Mouse (Mus musculus) CH12.LX (cell line): ENCODE results near the gene Scly. TPM values are rescaled to one million over a fixed set of nuclear protein-coding genes. Genes with fewer than 3 reads are reported as not detected.

Experiments used
- DNase-seq: peaks from one replicate; pipeline ENCODE4 v3.0.0-alpha.2; 2013; ENCODE audit errors: extremely low read depth
- H3K27ac ChIP-seq: 2 replicates; pipeline ENCODE4 v1.5.1; 2012; ENCODE audit warnings: low read depth, mild to moderate bottlenecking, control low read depth, moderate library complexity; ENCODE audit not compliant: insufficient read depth
- H3K27me3 ChIP-seq: replicated peaks from 2 replicates; pipeline ENCODE3; 2012; ENCODE audit warnings: inconsistent platforms
- H3K36me3 ChIP-seq, 2 experiments: replicated peaks in 1 of 2; 2 replicates each; pipeline versions ENCODE3 to v1.6.1; 2012; ENCODE audit warnings: inconsistent platforms in 1 of 2, low read length in 1 of 2, mild to moderate bottlenecking in 1 of 2, mixed read lengths in 1 of 2, moderate library complexity in 1 of 2; ENCODE audit not compliant: control insufficient read depth in 1 of 2, insufficient read depth in 1 of 2
- H3K4me1 ChIP-seq, 2 experiments: 2 replicates each; pipeline ENCODE4 v1.6.1; 2012; ENCODE audit warnings: inconsistent platforms in 1 of 2, moderate library complexity in 1 of 2; ENCODE audit not compliant: insufficient read depth in 2 of 2, control insufficient read depth in 1 of 2
- H3K4me2 ChIP-seq: 2 replicates; pipeline ENCODE4 v1.6.1; 2012; ENCODE audit warnings: low read depth, mild to moderate bottlenecking, control low read depth; ENCODE audit not compliant: poor library complexity, insufficient read depth, severe bottlenecking
- H3K4me3 ChIP-seq, 3 experiments: fragments of 150-350 bp in 1 of 3; sonication (generic) in 1 of 3; replicated peaks in 1 of 3; 2 replicates each; pipeline versions ENCODE3 to v1.5.1; 2011 to 2012; ENCODE audit warnings: low read depth in 2 of 3, low read length in 2 of 3, mild to moderate bottlenecking in 2 of 3, moderate library complexity in 2 of 3, control low read depth in 1 of 3, improper control_type of control experiment in 1 of 3, inconsistent platforms in 1 of 3, mixed read lengths in 1 of 3; ENCODE audit not compliant: poor library complexity in 1 of 3
- H3K79me2 ChIP-seq: replicated peaks from 2 replicates; pipeline ENCODE4 v1.6.1; 2012; ENCODE audit warnings: mild to moderate bottlenecking, moderate library complexity; ENCODE audit not compliant: control insufficient read depth, poor library complexity, insufficient read depth, severe bottlenecking; ENCODE audit errors: extremely low read depth
- H3K9ac ChIP-seq: 2 replicates; pipeline ENCODE4 v1.6.1; 2012; ENCODE audit warnings: low read depth, mild to moderate bottlenecking, control low read depth, moderate library complexity; ENCODE audit not compliant: insufficient read depth
- H3K9me3 ChIP-seq: replicated peaks from 2 replicates; pipeline ENCODE3; 2012; ENCODE audit warnings: low read length, inconsistent platforms, mixed read lengths
- CHD1 ChIP-seq: IDR thresholded peaks from 2 replicates; pipeline ENCODE4 v1.6.1; 2012; ENCODE audit warnings: low read depth, low read length, improper control_type of control experiment, inconsistent platforms
- CHD2 ChIP-seq: IDR thresholded peaks from 2 replicates; pipeline ENCODE4 v1.6.1; 2011; ENCODE audit warnings: low read length, improper control_type of control experiment
- CTCF ChIP-seq, 2 experiments: IDR thresholded peaks in 1 of 2; conservative IDR thresholded peaks in 1 of 2; 2 replicates each; pipeline ENCODE4 v1.5.1; 2011 to 2012; ENCODE audit warnings: low read depth in 2 of 2, low read length in 2 of 2, improper control_type of control experiment in 1 of 2, inconsistent platforms in 1 of 2, mild to moderate bottlenecking in 1 of 2, moderate library complexity in 1 of 2
- E2F4 ChIP-seq: IDR thresholded peaks from 2 replicates; pipeline ENCODE4 v1.6.1; 2011; ENCODE audit warnings: low read depth, low read length, improper control_type of control experiment; ENCODE audit not compliant: insufficient replicate concordance
- ELF1 ChIP-seq: IDR thresholded peaks from 2 replicates; pipeline ENCODE4 v1.6.1; 2014; ENCODE audit warnings: low read depth, mild to moderate bottlenecking, inconsistent platforms, low read length, improper control_type of control experiment
- EP300 ChIP-seq: IDR thresholded peaks from 2 replicates; pipeline ENCODE4 v1.6.1; 2011; ENCODE audit warnings: low read length, improper control_type of control experiment
- GABPA ChIP-seq: IDR thresholded peaks from 2 replicates; pipeline ENCODE4 v1.6.1; 2012; ENCODE audit warnings: low read depth, low read length, improper control_type of control experiment, inconsistent platforms; ENCODE audit not compliant: insufficient replicate concordance
- HCFC1 ChIP-seq: IDR thresholded peaks from 2 replicates; pipeline ENCODE4 v1.6.1; 2012; ENCODE audit warnings: low read depth, mild to moderate bottlenecking, inconsistent platforms, low read length, improper control_type of control experiment
- JUN ChIP-seq: IDR thresholded peaks from 2 replicates; pipeline ENCODE4 v1.6.1; 2011; ENCODE audit warnings: low read depth, mild to moderate bottlenecking, low read length, improper control_type of control experiment, moderate library complexity; ENCODE audit not compliant: insufficient read depth
- JUND ChIP-seq: conservative IDR thresholded peaks from 2 replicates; pipeline ENCODE4 v1.6.1; 2011; ENCODE audit warnings: low read depth, low read length, improper control_type of control experiment
- KAT2A ChIP-seq: IDR thresholded peaks from 2 replicates; pipeline ENCODE4 v1.6.1; 2012; ENCODE audit warnings: low read length, improper control_type of control experiment, inconsistent platforms; ENCODE audit not compliant: insufficient replicate concordance
- MAFK ChIP-seq: IDR thresholded peaks from 2 replicates; pipeline ENCODE4 v1.6.1; 2011; ENCODE audit warnings: low read length, improper control_type of control experiment; ENCODE audit not compliant: insufficient replicate concordance
- MAX ChIP-seq: IDR thresholded peaks from 2 replicates; pipeline ENCODE4 v1.6.1; 2011; ENCODE audit warnings: low read length, improper control_type of control experiment
- MEF2A ChIP-seq: IDR thresholded peaks from 2 replicates; pipeline ENCODE4 v1.6.1; 2014; ENCODE audit warnings: low read depth, mild to moderate bottlenecking, inconsistent platforms, low read length, improper control_type of control experiment, borderline replicate concordance
- MXI1 ChIP-seq: IDR thresholded peaks from 2 replicates; pipeline ENCODE4 v1.6.1; 2011; ENCODE audit warnings: mild to moderate bottlenecking, low read depth, low read length, improper control_type of control experiment
- MYC ChIP-seq: IDR thresholded peaks from 2 replicates; pipeline ENCODE4 v1.6.1; 2011; ENCODE audit warnings: low read depth, mild to moderate bottlenecking, improper control_type of control experiment, low read length
- NELFE ChIP-seq: IDR thresholded peaks from 2 replicates; pipeline ENCODE4 v1.6.1; 2011; ENCODE audit warnings: low read depth, low read length, improper control_type of control experiment
- NRF1 ChIP-seq: IDR thresholded peaks from 2 replicates; pipeline ENCODE4 v1.6.1; 2014; ENCODE audit warnings: low read depth, mild to moderate bottlenecking, inconsistent platforms, low read length, improper control_type of control experiment, moderate library complexity
- PAX5 ChIP-seq: IDR thresholded peaks from 2 replicates; pipeline ENCODE4 v1.6.1; 2012; ENCODE audit warnings: low read length, inconsistent platforms, mixed read lengths
- POLR2A ChIP-seq: IDR thresholded peaks from 2 replicates; pipeline ENCODE4 v1.6.1; 2011; ENCODE audit warnings: low read depth, mild to moderate bottlenecking, improper control_type of control experiment, low read length
- POLR2AphosphoS2 ChIP-seq: IDR thresholded peaks from 2 replicates; pipeline ENCODE4 v1.6.1; 2011; ENCODE audit warnings: low read depth, low read length, improper control_type of control experiment
- RAD21 ChIP-seq: IDR thresholded peaks from 2 replicates; pipeline ENCODE4 v1.6.1; 2011; ENCODE audit warnings: low read depth, mild to moderate bottlenecking, low read length, improper control_type of control experiment, moderate library complexity
- RCOR1 ChIP-seq: conservative IDR thresholded peaks from 2 replicates; pipeline ENCODE4 v1.6.1; 2012; ENCODE audit warnings: low read depth, mild to moderate bottlenecking, inconsistent platforms, low read length, improper control_type of control experiment
- SIN3A ChIP-seq: IDR thresholded peaks from 2 replicates; pipeline ENCODE4 v1.6.1; 2012; ENCODE audit warnings: low read length, improper control_type of control experiment, inconsistent platforms
- SMC3 ChIP-seq: IDR thresholded peaks from 2 replicates; pipeline ENCODE4 v1.6.1; 2011; ENCODE audit warnings: low read depth, low read length, improper control_type of control experiment
- TCF12 ChIP-seq: IDR thresholded peaks from 2 replicates; pipeline ENCODE4 v1.6.1; 2014; ENCODE audit warnings: low read depth, mild to moderate bottlenecking, inconsistent platforms, low read length, improper control_type of control experiment
- UBTF ChIP-seq: IDR thresholded peaks from 2 replicates; pipeline ENCODE4 v1.6.1; 2012; ENCODE audit warnings: low read depth, mild to moderate bottlenecking, inconsistent platforms, low read length, improper control_type of control experiment, moderate library complexity
- USF1 ChIP-seq: IDR thresholded peaks from 2 replicates; pipeline ENCODE4 v1.6.1; 2014; ENCODE audit warnings: low read depth, mild to moderate bottlenecking, inconsistent platforms, low read length, improper control_type of control experiment
- USF2 ChIP-seq: conservative IDR thresholded peaks from 2 replicates; pipeline ENCODE4 v1.6.1; 2011; ENCODE audit warnings: low read depth, low read length, improper control_type of control experiment
- ZC3H11A ChIP-seq: IDR thresholded peaks from 2 replicates; pipeline ENCODE4 v1.6.1; 2012; ENCODE audit warnings: low read depth, mild to moderate bottlenecking, inconsistent platforms, low read length, improper control_type of control experiment
- ZKSCAN1 ChIP-seq: IDR thresholded peaks from 2 replicates; pipeline ENCODE4 v1.6.1; 2012; ENCODE audit warnings: low read depth, inconsistent platforms, low read length, improper control_type of control experiment, borderline replicate concordance
- ZNF384 ChIP-seq: IDR thresholded peaks from 2 replicates; pipeline ENCODE4 v1.6.1; 2012; ENCODE audit warnings: low read depth, low read length, improper control_type of control experiment, inconsistent platforms
- dilution Hi-C: fragments of 300-500 bp; cut with MboI; formaldehyde crosslinking; loops from 2 replicates; pipeline ENCODE4 v1.14.3; 2020; ENCODE audit warnings: low sequenced_read_pairs; ENCODE audit not compliant: extremely low pct_unique_long_range_greater_than_20kb, extremely low pct_ligation_motif_present
- in situ Hi-C: fragments of 300-500 bp; cut with MboI; formaldehyde crosslinking; loops from 3 replicates; pipeline ENCODE4 v1.14.3; 2019; ENCODE audit warnings: low sequenced_read_pairs, low pct_ligation_motif_present, low pct_unique_long_range_greater_than_20kb, mixed read lengths
- polyA plus RNA-seq: library from polyadenylated mRNA; unstranded; fragments of >175 nt; gene quantifications from 2 replicates; pipeline ENCODE4 v1.2.1, GENCODE M21; 2012; ENCODE audit warnings: low read depth; ENCODE audit not compliant: insufficient read length
- total RNA-seq, 2 experiments: library from RNA; depleted of rRNA; stranded (reverse); fragments of 300-350 nt in 1 of 2; fragments of >200 nt in 1 of 2; gene quantifications; 2 replicates each; pipeline ENCODE4 v1.2.3; 2012 to 2014

Scly gene
- total and polyA plus RNA-seq, 3 experiments = 15.8 to 71.2 (median 25.6) TPM

- H3K27me3 ChIP-seq = no peaks in the 10 kb centered on the region
- no peaks in the 10 kb centered on the region for H3K9me3 ChIP-seq
- H3K4me3 ChIP-seq = peak overlapping the region; percentile 74 to 92 (median 85)
- TF ChIP-seq MAX = no peak
- TF ChIP-seq MAFK = peak; percentile 26; the same call in 1 of the 2 replicates
- TF ChIP-seq SMC3 = no peak
- no peak for TF ChIP-seq ZC3H11A
- peak overlapping the region; percentile 31; the same call in 1 of the 2 replicates for H3K9ac ChIP-seq
- in situ Hi-C loops = no loop called here
- H3K36me3 ChIP-seq = peaks cover 22 to 71% of the 10 kb centered on the region in 2 experiments
- dilution Hi-C loops = no loop called here
- peaks cover 4% of the 10 kb centered on the region; the same call in 1 of the 2 replicates for H3K79me2 ChIP-seq
- H3K4me1 ChIP-seq = peaks cover 21 to 32% of the 10 kb centered on the region in 2 experiments
- H3K4me2 ChIP-seq = 0 out of 2 replicates have a peak overlapping the region, but pooled peaks have one; percentile 69
- H3K27ac ChIP-seq = no peak overlapping the region
- no peak for DNase-seq
Observed at GRCm38 (mm10) chr1:91324646-91325045, 26.5 kb downstream of the Scly start.

GRCm38 (mm10) chr1:91325488-91326042 is 27.4 kb downstream of the Scly start:
- dilution Hi-C loops (no loop called here), in situ Hi-C loops (no loop called here)
- Histone ChIP-seq H3K9ac (peak overlapping the region; percentile 64), H3K4me3 (peak overlapping the region; percentile 74 to 92 (median 85)), H3K4me2 (peak overlapping the region; percentile 69), H3K9me3 (no peaks in the 10 kb centered on the region), H3K27ac (no peak overlapping the region), H3K79me2 (peaks cover 4% of the 10 kb centered on the region; the same call in 1 of the 2 replicates), H3K4me1 (peaks cover 21 to 32% of the 10 kb centered on the region in 2 experiments), H3K27me3 (no peaks in the 10 kb centered on the region), H3K36me3 (peaks cover 15 to 69% of the 10 kb centered on the region in 2 experiments)
- DNase-seq = peak; percentile 35
- TF ChIP-seq CHD2 (peak; percentile 64), SMC3 (no peak), PAX5 (no peak), CTCF (conservative IDR thresholded peaks at IDR 0.05 in 1 of 2, IDR thresholded peaks at IDR 0.05 in 1 of 2; ENCODE audit: low read depth in 2 of 2, low read length in 2 of 2) (no peak), EP300 (no peak), KAT2A (no peak), MEF2A (peak; percentile 13; the same call in 1 of the 2 replicates), GABPA (no peak), SIN3A (peak; percentile 68; the same call in 1 of the 2 replicates), ZC3H11A (no peak), USF1 (no peak), E2F4 (no peak), NRF1 (no peak), ZNF384 (no peak), ELF1 (peak; percentile 80), ZKSCAN1 (no peak), MYC (peak; percentile 68), JUND (no peak), NELFE (peak; percentile 61), HCFC1 (peak; percentile 66), UBTF (no peak), TCF12 (no peak), POLR2AphosphoS2 (no peak), RCOR1 (0 out of 2 replicates have a peak, but pooled peaks have one; percentile 51), MAFK (no peak), MXI1 (peak; percentile 53; the same call in 1 of the 2 replicates), USF2 (no peak), JUN (no peak), RAD21 (no peak), CHD1 (no peak), POLR2A (peak; percentile 77)
